Mouse (Mus musculus): ENCODE measurements around the gene Ifitm3. TPM values are rescaled to one million over a fixed set of nuclear protein-coding genes. Genes with fewer than 3 reads are reported as not detected.

Gene Ifitm3
- polyA plus RNA-seq, 1 experiment: 15.2 TPM

GRCm38 (mm10) chr7:141052016-141052415, 41.4 kb upstream of the Ifitm3 start:
- no peak for TF ChIP-seq CTCF (IDR thresholded peaks at IDR 0.05; ENCODE audit: control insufficient read depth, insufficient read depth, insufficient replicate concordance, low read depth, low read length)
- TF ChIP-seq POLR2A (IDR thresholded peaks at IDR 0.05; ENCODE audit: control insufficient read depth, low read depth, low read length): no peak
- Histone ChIP-seq H3K4me1 (ENCODE audit: control insufficient read depth, insufficient read depth, low read length) (peaks cover 7% of the 10 kb centered on the region), H3K36me3 (ENCODE audit: control insufficient read depth, insufficient read depth, low read length) (no peaks in the 10 kb centered on the region), H3K27ac (ENCODE audit: control insufficient read depth, insufficient read depth, low read depth, low read length) (no peak overlapping the region), H3K27me3 (ENCODE audit: control insufficient read depth, insufficient read depth, low read length) (no peaks in the 10 kb centered on the region), H3K4me3 (ENCODE audit: control insufficient read depth, low read depth, low read length) (no peak overlapping the region)

- H3K4me3 ChIP-seq (ENCODE audit: control insufficient read depth, low read depth, low read length): no peak overlapping the region
- H3K4me1 ChIP-seq (ENCODE audit: control insufficient read depth, insufficient read depth, low read length): peaks cover 7% of the 10 kb centered on the region
- H3K36me3 ChIP-seq (ENCODE audit: control insufficient read depth, insufficient read depth, low read length): no peaks in the 10 kb centered on the region
- no peaks in the 10 kb centered on the region for H3K27me3 ChIP-seq (ENCODE audit: control insufficient read depth, insufficient read depth, low read length)
- H3K27ac ChIP-seq (ENCODE audit: control insufficient read depth, insufficient read depth, low read depth, low read length): no peak overlapping the region
- no peak for TF ChIP-seq CTCF (IDR thresholded peaks at IDR 0.05; ENCODE audit: control insufficient read depth, insufficient read depth, insufficient replicate concordance, low read depth, low read length)
- TF ChIP-seq POLR2A (IDR thresholded peaks at IDR 0.05; ENCODE audit: control insufficient read depth, low read depth, low read length): no peak
Measured at GRCm38 (mm10) chr7:141051060-141051685, 40.6 kb upstream of the Ifitm3 start.

GRCm38 (mm10) chr7:141049326-141049725, 38.8 kb upstream of the Ifitm3 start:
- TF ChIP-seq CTCF (IDR thresholded peaks at IDR 0.05; ENCODE audit: control insufficient read depth, insufficient read depth, insufficient replicate concordance, low read depth, low read length) (no peak), POLR2A (IDR thresholded peaks at IDR 0.05; ENCODE audit: control insufficient read depth, low read depth, low read length) (no peak)
- no peak overlapping the region for H3K27ac ChIP-seq (ENCODE audit: control insufficient read depth, insufficient read depth, low read depth, low read length)

GRCm38 (mm10) chr7:141048226-141049218, 38.0 kb upstream of the Ifitm3 start:
- peak; percentile 94 for TF ChIP-seq CTCF (IDR thresholded peaks at IDR 0.05; ENCODE audit: control insufficient read depth, insufficient read depth, insufficient replicate concordance, low read depth, low read length)
- no peak for TF ChIP-seq POLR2A (IDR thresholded peaks at IDR 0.05; ENCODE audit: control insufficient read depth, low read depth, low read length)
- Histone ChIP-seq H3K36me3 (ENCODE audit: control insufficient read depth, insufficient read depth, low read length) (no peaks in the 10 kb centered on the region), H3K4me3 (ENCODE audit: control insufficient read depth, low read depth, low read length) (peak overlapping the region; percentile 36), H3K4me1 (ENCODE audit: control insufficient read depth, insufficient read depth, low read length) (peaks cover 7% of the 10 kb centered on the region), H3K27me3 (ENCODE audit: control insufficient read depth, insufficient read depth, low read length) (no peaks in the 10 kb centered on the region), H3K27ac (ENCODE audit: control insufficient read depth, insufficient read depth, low read depth, low read length) (no peak overlapping the region)

More at GRCm38 (mm10) chr7:141049326-141049725, 38.8 kb upstream of the Ifitm3 start:
- H3K36me3 ChIP-seq (ENCODE audit: control insufficient read depth, insufficient read depth, low read length): no peaks in the 10 kb centered on the region
- peaks cover 7% of the 10 kb centered on the region for H3K4me1 ChIP-seq (ENCODE audit: control insufficient read depth, insufficient read depth, low read length)
- H3K27me3 ChIP-seq (ENCODE audit: control insufficient read depth, insufficient read depth, low read length): no peaks in the 10 kb centered on the region
- H3K4me3 ChIP-seq (ENCODE audit: control insufficient read depth, low read depth, low read length): no peak overlapping the region

GRCm38 (mm10) chr7:141047581-141048225, 37.1 kb upstream of the Ifitm3 start:
- Histone ChIP-seq H3K36me3 (ENCODE audit: control insufficient read depth, insufficient read depth, low read length) (no peaks in the 10 kb centered on the region), H3K27me3 (ENCODE audit: control insufficient read depth, insufficient read depth, low read length) (no peaks in the 10 kb centered on the region), H3K4me1 (ENCODE audit: control insufficient read depth, insufficient read depth, low read length) (peaks cover 7% of the 10 kb centered on the region), H3K27ac (ENCODE audit: control insufficient read depth, insufficient read depth, low read depth, low read length) (peak overlapping the region; percentile 46; the same call in 1 of the 2 replicates), H3K4me3 (ENCODE audit: control insufficient read depth, low read depth, low read length) (peak overlapping the region; percentile 36)
- TF ChIP-seq CTCF (IDR thresholded peaks at IDR 0.05; ENCODE audit: control insufficient read depth, insufficient read depth, insufficient replicate concordance, low read depth, low read length) (no peak), POLR2A (IDR thresholded peaks at IDR 0.05; ENCODE audit: control insufficient read depth, low read depth, low read length) (no peak)

GRCm38 (mm10) chr7:141046931-141047580, 36.5 kb upstream of the Ifitm3 start:
- Histone ChIP-seq H3K4me3 (ENCODE audit: control insufficient read depth, low read depth, low read length) (no peak overlapping the region), H3K4me1 (ENCODE audit: control insufficient read depth, insufficient read depth, low read length) (peaks cover 7% of the 10 kb centered on the region), H3K27me3 (ENCODE audit: control insufficient read depth, insufficient read depth, low read length) (no peaks in the 10 kb centered on the region), H3K27ac (ENCODE audit: control insufficient read depth, insufficient read depth, low read depth, low read length) (peak overlapping the region; percentile 46), H3K36me3 (ENCODE audit: control insufficient read depth, insufficient read depth, low read length) (no peaks in the 10 kb centered on the region)
- no peak for TF ChIP-seq POLR2A (IDR thresholded peaks at IDR 0.05; ENCODE audit: control insufficient read depth, low read depth, low read length)
- TF ChIP-seq CTCF (IDR thresholded peaks at IDR 0.05; ENCODE audit: control insufficient read depth, insufficient read depth, insufficient replicate concordance, low read depth, low read length): no peak
